In the genomic region with DNA sequence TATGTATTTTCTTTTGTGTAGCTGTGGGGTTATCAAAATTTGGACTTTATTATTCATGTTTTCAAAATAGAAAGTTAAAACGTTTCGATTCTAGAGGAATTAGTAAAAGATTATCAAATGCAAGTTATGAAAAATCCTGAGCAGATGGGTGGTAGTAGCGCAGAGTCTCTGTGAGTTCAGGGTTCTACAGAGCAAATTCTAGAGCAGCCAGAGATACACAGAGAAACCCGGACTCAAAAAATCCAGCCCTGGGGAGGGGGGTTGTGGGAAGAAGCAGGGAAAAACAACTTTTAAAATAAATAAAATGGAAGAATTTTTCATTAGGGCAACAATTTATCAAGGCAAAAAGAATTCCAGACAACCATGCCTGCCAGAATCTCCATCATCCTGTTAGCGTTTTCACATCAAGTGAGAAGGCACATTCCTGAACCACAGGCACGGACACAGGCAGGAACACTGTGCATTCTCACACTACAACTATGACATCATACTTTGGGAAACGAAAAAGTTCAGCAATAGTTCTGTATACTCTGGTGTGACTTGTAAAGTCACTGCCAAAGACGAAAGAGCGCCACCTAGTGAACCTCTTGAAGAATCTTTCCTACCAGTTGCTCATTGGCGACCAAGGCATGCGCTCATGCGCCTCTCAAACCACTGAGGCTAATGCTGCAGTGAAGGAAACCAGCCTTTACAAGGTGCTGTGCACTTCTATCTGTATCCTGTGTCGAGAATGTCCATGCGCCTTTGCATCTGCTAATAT, we compare ENCODE assay signal across 8 mouse cellular contexts. TPM values are rescaled to one million over a fixed set of nuclear protein-coding genes. Genes with fewer than 3 reads are reported as not detected.
DNase-seq lines count a peak whose midpoint lies in the region; ATAC-seq and TF ChIP-seq lines count a peak whose summit lies in the region.

No protein-coding gene starts in this region.

- intact Hi-C loops in heart, postnatal 25 days (cut with DNase I), result loop anchor here (1.0 kb wide), 1 partner anchor 80 kb away; no protein-coding TSS in a partner anchor
- intact Hi-C loops in left cerebral cortex, postnatal 10 days (cut with DNase I), result loop anchor here (5.0 to 10.0 kb wide), 2 partner anchors 254 to 457 kb away; a partner anchor contains a TSS

- no peaks in the 10 kb centered on the region for H3K4me1 ChIP-seq in hindbrain, embryonic 15.5 days (replicated peaks)
- no peaks in the 10 kb centered on the region for H3K4me1 ChIP-seq in stomach, postnatal 0 days (replicated peaks; ENCODE audit: control insufficient read depth, insufficient read depth)

- no peaks in the 10 kb centered on the region for H3K27me3 ChIP-seq in hindbrain, embryonic 15.5 days
- H3K27me3 ChIP-seq in stomach, postnatal 0 days (ENCODE audit: control insufficient read depth, insufficient read depth, low read length), result no peaks in the 10 kb centered on the region

- H3K36me3 ChIP-seq in hindbrain, embryonic 15.5 days, result no peaks in the 10 kb centered on the region
- H3K36me3 ChIP-seq in stomach, postnatal 0 days (ENCODE audit: control insufficient read depth, insufficient read depth, low read length), result no peaks in the 10 kb centered on the region

- H3K27ac ChIP-seq in hindbrain, embryonic 15.5 days (replicated peaks), result no peak overlapping the region
- no peak overlapping the region for H3K27ac ChIP-seq in stomach, postnatal 0 days (replicated peaks)

- no peak overlapping the region for H3K4me3 ChIP-seq in hindbrain, embryonic 15.5 days
- no peak overlapping the region for H3K4me3 ChIP-seq in stomach, postnatal 0 days (ENCODE audit: low read depth, low read length)

- ATAC-seq in hindbrain, embryonic 15.5 days (ENCODE audit: low FRiP score, low read depth), result peak; percentile 92
- 0 out of 2 replicates have a peak, but pooled peaks have one; percentile 52 for ATAC-seq in megakaryocyte-erythroid progenitor cell, adult 5-6 weeks (replicated peaks; ENCODE audit: low FRiP score, low TSS enrichment, poor library complexity, severe bottlenecking)
- ATAC-seq in stomach, postnatal 0 days (ENCODE audit: low FRiP score, low TSS enrichment), result peak; percentile 89

- no peak overlapping the region for H3K9ac ChIP-seq in hindbrain, embryonic 15.5 days
- no peak overlapping the region for H3K9ac ChIP-seq in stomach, postnatal 0 days (ENCODE audit: low read length)

- 27% methylated on average over 14 of the region's 14 CpGs for WGBS in hindbrain, embryonic 15.5 days
- WGBS in stomach, postnatal 0 days, result 20% methylated on average over 14 of the region's 14 CpGs

- peak; percentile 81 for TF ChIP-seq CTCF in stomach, postnatal 0 days (IDR thresholded peaks at IDR 0.05; ENCODE audit: low read depth)

- DNase-seq in heart, adult 11 months, result peak; percentile 77
- DNase-seq in heart, postnatal 25 days (ENCODE audit: low spot score), result no peak
- DNase-seq in cerebellum, adult 9-11 months, result peak; percentile 65
- peak; percentile 31 to 36 for DNase-seq in frontal cortex, postnatal 10 days (ENCODE audit: low spot score in 2 of 2)
- DNase-seq in left cerebral cortex, postnatal 10 days (ENCODE audit: extremely low spot score in 1 of 2, low spot score in 2 of 2), result peak; percentile 32 to 53
- DNase-seq in stomach, postnatal 0 days (ENCODE audit: low spot score), result peak; percentile 53

- no peak overlapping the region for H3K4me2 ChIP-seq in hindbrain, embryonic 15.5 days
- H3K4me2 ChIP-seq in stomach, postnatal 0 days (replicated peaks; ENCODE audit: low read depth), result no peak overlapping the region

- H3K9me3 ChIP-seq in hindbrain, embryonic 15.5 days, result no peaks in the 10 kb centered on the region
- no peaks in the 10 kb centered on the region for H3K9me3 ChIP-seq in stomach, postnatal 0 days (ENCODE audit: control insufficient read depth, low read length)

- TF ChIP-seq EP300 in stomach, postnatal 0 days (optimal IDR thresholded peaks at IDR 0.05), result no peak

RNA-seq across cellular contexts. Expression of a gene that starts 40.3 kb away (rescaled TPM):
- total RNA-seq in heart, postnatal 25 days (2021), result not detected
- polyA plus RNA-seq in hindbrain, embryonic 15.5 days (2015; fragmentation: Nextera tagmentation; extraction: Ambion mirVana), result not detected in 2 replicates
- not detected for total RNA-seq in left cerebral cortex, postnatal 10 days (2021)
- not detected in 2 replicates for total RNA-seq in megakaryocyte-erythroid progenitor cell, adult 5-6 weeks (2014; fragmentation: Nextera tagmentation)
- not detected in 2 replicates for total RNA-seq in megakaryocyte-erythroid progenitor cell, adult 5-6 weeks (2017)
- not detected in 2 replicates for polyA plus RNA-seq in stomach, postnatal 0 days (2015; fragmentation: Nextera tagmentation; extraction: Ambion mirVana)
